Mouse (Mus musculus): ENCODE results near the gene Dlg3. TPM values are rescaled to one million over a fixed set of nuclear protein-coding genes. Genes with fewer than 3 reads are reported as not detected.

Dlg3 gene
- polyA plus RNA-seq, 1 experiment from 2014 or later, result 13.8 TPM

- Histone ChIP-seq H3K9me3 (ENCODE audit: control insufficient read depth, low read length) (no peaks in the 10 kb centered on the region), H3K4me3 (ENCODE audit: low read depth, low read length) (peak overlapping the region; percentile 54), H3K27ac (ENCODE audit: low read depth, low read length) (peak overlapping the region; percentile 87), H3K9ac (ENCODE audit: low read depth, low read length) (peak overlapping the region; percentile 89), H3K4me2 (replicated peaks; ENCODE audit: low read depth, low read length) (peak overlapping the region; percentile 52), H3K4me1 (replicated peaks; ENCODE audit: control insufficient read depth, insufficient read depth, low read length) (no peaks in the 10 kb centered on the region), H3K36me3 (ENCODE audit: control insufficient read depth, insufficient read depth, low read length) (no peaks in the 10 kb centered on the region), H3K27me3 (ENCODE audit: control insufficient read depth, insufficient read depth, low read length) (no peaks in the 10 kb centered on the region)
- DNase-seq (ENCODE audit: low spot score), result peak; percentile 48
- ATAC-seq (ENCODE audit: low FRiP score), result no peak
- 28% methylated on average over 10 of the region's 10 CpGs for WGBS
Observed at GRCm38 (mm10) chrX:100777655-100778234, 10.2 kb downstream of the Dlg3 start.

GRCm38 (mm10) chrX:100778397-100778796, 10.9 kb downstream of the Dlg3 start:
- DNase-seq (ENCODE audit: low spot score) (no peak), ATAC-seq (ENCODE audit: low FRiP score) (no peak)
- no peak overlapping the region for H3K27ac ChIP-seq (ENCODE audit: low read depth, low read length)
- H3K4me1 ChIP-seq (replicated peaks; ENCODE audit: control insufficient read depth, insufficient read depth, low read length), result no peaks in the 10 kb centered on the region
- peak overlapping the region; percentile 54 for H3K4me3 ChIP-seq (ENCODE audit: low read depth, low read length)
- no peaks in the 10 kb centered on the region for H3K9me3 ChIP-seq (ENCODE audit: control insufficient read depth, low read length)
- no peaks in the 10 kb centered on the region for H3K27me3 ChIP-seq (ENCODE audit: control insufficient read depth, insufficient read depth, low read length)
- H3K4me2 ChIP-seq (replicated peaks; ENCODE audit: low read depth, low read length), result peak overlapping the region; percentile 52
- 27% methylated on average over 5 of the region's 5 CpGs for WGBS
- no peaks in the 10 kb centered on the region for H3K36me3 ChIP-seq (ENCODE audit: control insufficient read depth, insufficient read depth, low read length)
- H3K9ac ChIP-seq (ENCODE audit: low read depth, low read length), result peak overlapping the region; percentile 89; the same call in 1 of the 2 replicates

GRCm38 (mm10) chrX:100789322-100789721, 21.8 kb downstream of the Dlg3 start:
- H3K36me3 ChIP-seq (ENCODE audit: control insufficient read depth, insufficient read depth, low read length), result no peaks in the 10 kb centered on the region
- H3K4me2 ChIP-seq (replicated peaks; ENCODE audit: low read depth, low read length), result no peak overlapping the region
- no peaks in the 10 kb centered on the region for H3K27me3 ChIP-seq (ENCODE audit: control insufficient read depth, insufficient read depth, low read length)
- no peaks in the 10 kb centered on the region for H3K9me3 ChIP-seq (ENCODE audit: control insufficient read depth, low read length)
- H3K4me3 ChIP-seq (ENCODE audit: low read depth, low read length), result no peak overlapping the region
- no peak overlapping the region for H3K27ac ChIP-seq (ENCODE audit: low read depth, low read length)
- no peaks in the 10 kb centered on the region for H3K4me1 ChIP-seq (replicated peaks; ENCODE audit: control insufficient read depth, insufficient read depth, low read length)
- no peak for ATAC-seq (ENCODE audit: low FRiP score)
- H3K9ac ChIP-seq (ENCODE audit: low read depth, low read length), result no peak overlapping the region
- DNase-seq (ENCODE audit: low spot score), result no peak
- WGBS, result 87% methylated on average over 4 of the region's 4 CpGs

- H3K27me3 ChIP-seq (ENCODE audit: control insufficient read depth, insufficient read depth, low read length), result no peaks in the 10 kb centered on the region
Observed at GRCm38 (mm10) chrX:100796041-100796740, 28.7 kb downstream of the Dlg3 start.

GRCm38 (mm10) chrX:100796741-100797090, 29.2 kb downstream of the Dlg3 start:
- Histone ChIP-seq H3K27ac (ENCODE audit: low read depth, low read length) (no peak overlapping the region), H3K9ac (ENCODE audit: low read depth, low read length) (no peak overlapping the region), H3K9me3 (ENCODE audit: control insufficient read depth, low read length) (no peaks in the 10 kb centered on the region), H3K4me1 (replicated peaks; ENCODE audit: control insufficient read depth, insufficient read depth, low read length) (no peaks in the 10 kb centered on the region), H3K27me3 (ENCODE audit: control insufficient read depth, insufficient read depth, low read length) (no peaks in the 10 kb centered on the region; the same call in 1 of the 2 replicates), H3K4me3 (ENCODE audit: low read depth, low read length) (no peak overlapping the region), H3K36me3 (ENCODE audit: control insufficient read depth, insufficient read depth, low read length) (no peaks in the 10 kb centered on the region), H3K4me2 (replicated peaks; ENCODE audit: low read depth, low read length) (no peak overlapping the region)
- WGBS, result 83% methylated on average over 3 of the region's 3 CpGs
- DNase-seq (ENCODE audit: low spot score) (no peak), ATAC-seq (ENCODE audit: low FRiP score) (no peak)

More at GRCm38 (mm10) chrX:100796041-100796740, 28.7 kb downstream of the Dlg3 start:
- Histone ChIP-seq H3K9me3 (ENCODE audit: control insufficient read depth, low read length) (no peaks in the 10 kb centered on the region), H3K4me3 (ENCODE audit: low read depth, low read length) (no peak overlapping the region), H3K27ac (ENCODE audit: low read depth, low read length) (no peak overlapping the region), H3K4me1 (replicated peaks; ENCODE audit: control insufficient read depth, insufficient read depth, low read length) (no peaks in the 10 kb centered on the region), H3K9ac (ENCODE audit: low read depth, low read length) (no peak overlapping the region), H3K36me3 (ENCODE audit: control insufficient read depth, insufficient read depth, low read length) (no peaks in the 10 kb centered on the region), H3K4me2 (replicated peaks; ENCODE audit: low read depth, low read length) (no peak overlapping the region)
- WGBS, result 80% methylated on average over 6 of the region's 6 CpGs
- DNase-seq (ENCODE audit: low spot score), result no peak
- no peak for ATAC-seq (ENCODE audit: low FRiP score)

- ATAC-seq (ENCODE audit: low FRiP score) (no peak), DNase-seq (ENCODE audit: low spot score) (no peak)
- no peak overlapping the region for H3K4me2 ChIP-seq (replicated peaks; ENCODE audit: low read depth, low read length)
- H3K4me1 ChIP-seq (replicated peaks; ENCODE audit: control insufficient read depth, insufficient read depth, low read length), result no peaks in the 10 kb centered on the region
- no peaks in the 10 kb centered on the region for H3K9me3 ChIP-seq (ENCODE audit: control insufficient read depth, low read length)
- no peak overlapping the region for H3K9ac ChIP-seq (ENCODE audit: low read depth, low read length)
- H3K27me3 ChIP-seq (ENCODE audit: control insufficient read depth, insufficient read depth, low read length), result no peaks in the 10 kb centered on the region; the same call in 1 of the 2 replicates
- no peak overlapping the region for H3K27ac ChIP-seq (ENCODE audit: low read depth, low read length)
- 76% methylated on average over 4 of the region's 4 CpGs for WGBS
- no peaks in the 10 kb centered on the region for H3K36me3 ChIP-seq (ENCODE audit: control insufficient read depth, insufficient read depth, low read length)
- no peak overlapping the region for H3K4me3 ChIP-seq (ENCODE audit: low read depth, low read length)
Observed at GRCm38 (mm10) chrX:100797370-100797769, 29.8 kb downstream of the Dlg3 start.

GRCm38 (mm10) chrX:100797851-100798527, 30.5 kb downstream of the Dlg3 start:
- DNase-seq (ENCODE audit: low spot score) (no peak), ATAC-seq (ENCODE audit: low FRiP score) (no peak)
- WGBS, result 77% methylated on average over 7 of the region's 7 CpGs

GRCm38 (mm10) chrX:100800643-100801042, 33.1 kb downstream of the Dlg3 start:
- no peak overlapping the region for H3K4me2 ChIP-seq (replicated peaks; ENCODE audit: low read depth, low read length)
- H3K9ac ChIP-seq (ENCODE audit: low read depth, low read length), result no peak overlapping the region
- H3K27ac ChIP-seq (ENCODE audit: low read depth, low read length), result no peak overlapping the region
- no peaks in the 10 kb centered on the region for H3K9me3 ChIP-seq (ENCODE audit: control insufficient read depth, low read length)
- no peaks in the 10 kb centered on the region for H3K36me3 ChIP-seq (ENCODE audit: control insufficient read depth, insufficient read depth, low read length)
- DNase-seq (ENCODE audit: low spot score) (no peak), ATAC-seq (ENCODE audit: low FRiP score) (no peak)
- no peaks in the 10 kb centered on the region for H3K4me1 ChIP-seq (replicated peaks; ENCODE audit: control insufficient read depth, insufficient read depth, low read length)
- 49% methylated on average over 2 of the region's 2 CpGs for WGBS
- no peaks in the 10 kb centered on the region; the same call in 1 of the 2 replicates for H3K27me3 ChIP-seq (ENCODE audit: control insufficient read depth, insufficient read depth, low read length)
- H3K4me3 ChIP-seq (ENCODE audit: low read depth, low read length), result no peak overlapping the region

More at GRCm38 (mm10) chrX:100797851-100798527, 30.5 kb downstream of the Dlg3 start:
- H3K27ac ChIP-seq (ENCODE audit: low read depth, low read length), result no peak overlapping the region
- H3K4me2 ChIP-seq (replicated peaks; ENCODE audit: low read depth, low read length), result no peak overlapping the region
- H3K27me3 ChIP-seq (ENCODE audit: control insufficient read depth, insufficient read depth, low read length), result no peaks in the 10 kb centered on the region; the same call in 1 of the 2 replicates
- H3K4me1 ChIP-seq (replicated peaks; ENCODE audit: control insufficient read depth, insufficient read depth, low read length), result no peaks in the 10 kb centered on the region
- H3K9me3 ChIP-seq (ENCODE audit: control insufficient read depth, low read length), result no peaks in the 10 kb centered on the region
- no peak overlapping the region for H3K9ac ChIP-seq (ENCODE audit: low read depth, low read length)
- no peaks in the 10 kb centered on the region for H3K36me3 ChIP-seq (ENCODE audit: control insufficient read depth, insufficient read depth, low read length)
- no peak overlapping the region for H3K4me3 ChIP-seq (ENCODE audit: low read depth, low read length)
